Mouse (Mus musculus) c-Kit-positive CD71-positive TER-119-negative erythroid progenitor cells, embryonic 14.5 days (primary cell): ENCODE measurements around the gene Bin2.

Source experiments
- DNase-seq: peaks from one replicate; pipeline ENCODE4 v3.0.0-alpha.2; 2013; ENCODE audit warnings: low read depth

The Bin2 gene

GRCm38 (mm10) chr15:100669337-100669736 lies at the start of gene Bin2:
TSS of gene Bin2 (minus strand) at chr15:100669553.
- DNase-seq: no peak

- no peak for DNase-seq
Measured at GRCm38 (mm10) chr15:100718572-100718971, 49.2 kb upstream of the Bin2 start.

GRCm38 (mm10) chr15:100717933-100718332 lies 48.6 kb upstream of the Bin2 start:
- no peak for DNase-seq

- no peak for DNase-seq
Measured at GRCm38 (mm10) chr15:100715399-100715993, 46.1 kb upstream of the Bin2 start.

- DNase-seq: no peak
Measured at GRCm38 (mm10) chr15:100714470-100714869, 45.1 kb upstream of the Bin2 start.

GRCm38 (mm10) chr15:100710838-100711237 lies 41.5 kb upstream of the Bin2 start:
- no peak for DNase-seq

GRCm38 (mm10) chr15:100708433-100709078 lies 39.2 kb upstream of the Bin2 start:
- no peak for DNase-seq

- no peak for DNase-seq
Measured at GRCm38 (mm10) chr15:100706226-100706625, 36.9 kb upstream of the Bin2 start.

GRCm38 (mm10) chr15:100705376-100705775 lies 36.0 kb upstream of the Bin2 start:
- no peak for DNase-seq

GRCm38 (mm10) chr15:100703913-100704312 lies 34.6 kb upstream of the Bin2 start:
- DNase-seq: no peak

- DNase-seq: no peak
Measured at GRCm38 (mm10) chr15:100701856-100702255, 32.5 kb upstream of the Bin2 start.

- DNase-seq: no peak
Measured at GRCm38 (mm10) chr15:100701108-100701507, 31.8 kb upstream of the Bin2 start.

- no peak for DNase-seq
Measured at GRCm38 (mm10) chr15:100700424-100700823, 31.1 kb upstream of the Bin2 start.

GRCm38 (mm10) chr15:100699386-100699785 lies 30.0 kb upstream of the Bin2 start:
- DNase-seq: no peak

- no peak for DNase-seq
Measured at GRCm38 (mm10) chr15:100698078-100698477, 28.7 kb upstream of the Bin2 start.

- no peak for DNase-seq
Measured at GRCm38 (mm10) chr15:100694406-100694805, 25.1 kb upstream of the Bin2 start.

GRCm38 (mm10) chr15:100691990-100692389 lies 22.6 kb upstream of the Bin2 start:
- DNase-seq: no peak

- no peak for DNase-seq
Measured at GRCm38 (mm10) chr15:100687430-100687971, 18.1 kb upstream of the Bin2 start, which contains the start of gene Cela1. TSS of gene Cela1 (minus strand) at chr15:100687921.

GRCm38 (mm10) chr15:100686989-100687388 lies 17.6 kb upstream of the Bin2 start:
- no peak for DNase-seq

- DNase-seq: no peak
Measured at GRCm38 (mm10) chr15:100686434-100686833, 17.1 kb upstream of the Bin2 start.

- no peak for DNase-seq
Measured at GRCm38 (mm10) chr15:100685849-100686248, 16.5 kb upstream of the Bin2 start.

- DNase-seq: no peak
Measured at GRCm38 (mm10) chr15:100685255-100685654, 15.9 kb upstream of the Bin2 start.

- no peak for DNase-seq
Measured at GRCm38 (mm10) chr15:100684450-100684849, 15.1 kb upstream of the Bin2 start.

- DNase-seq: peak; percentile 90
Measured at GRCm38 (mm10) chr15:100683041-100683440, 13.7 kb upstream of the Bin2 start.
